Mouse (Mus musculus) spleen, postnatal 14 days (tissue): Measurements from ENCODE around the gene Unc13d.
"Not testable (repeated sequence)": the region's sequence is repeated elsewhere in the genome, so short reads cannot be mapped to it uniquely, and the experiment has no call there.

Experiments used
- DNase-seq, 2 experiments: peaks; one replicate each; pipeline ENCODE4 v3.0.0; 2021 to 2022; ENCODE audit warnings: low spot score in 2 of 2

Unc13d gene

GRCm38 (mm10) chr11:116077446-116078204 lies at the start of gene Unc13d:
Gene Unc13d (minus strand): TSS chr11:116077961.
- DNase-seq, result peak; percentile 59 to 67

DNA sequence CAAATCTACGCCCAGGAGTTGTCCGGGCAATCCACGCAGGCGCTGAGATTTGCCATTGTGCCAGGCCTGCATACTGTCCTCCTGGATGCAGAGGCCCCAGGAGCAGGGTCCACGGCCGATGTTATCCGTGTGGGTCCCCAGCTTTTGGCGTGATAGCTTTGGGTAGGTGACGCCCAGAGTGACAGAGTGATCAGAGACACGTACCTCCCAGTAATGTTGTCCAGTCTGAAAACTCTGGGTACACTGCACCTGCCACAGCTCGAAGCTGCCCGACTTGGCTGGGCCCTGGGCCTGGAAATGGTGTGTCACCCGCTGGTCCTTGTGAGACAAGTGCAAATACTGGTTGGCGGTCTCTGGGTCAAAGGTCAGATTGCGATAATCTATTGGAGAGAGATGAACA lies 48.5 kb upstream of the Unc13d start:
- DNase-seq, result no peak

- DNase-seq, result not testable (repeated sequence)
These were observed 44.0 kb upstream of the Unc13d start for GRCm38 (mm10) chr11:116121731-116122245.

DNA sequence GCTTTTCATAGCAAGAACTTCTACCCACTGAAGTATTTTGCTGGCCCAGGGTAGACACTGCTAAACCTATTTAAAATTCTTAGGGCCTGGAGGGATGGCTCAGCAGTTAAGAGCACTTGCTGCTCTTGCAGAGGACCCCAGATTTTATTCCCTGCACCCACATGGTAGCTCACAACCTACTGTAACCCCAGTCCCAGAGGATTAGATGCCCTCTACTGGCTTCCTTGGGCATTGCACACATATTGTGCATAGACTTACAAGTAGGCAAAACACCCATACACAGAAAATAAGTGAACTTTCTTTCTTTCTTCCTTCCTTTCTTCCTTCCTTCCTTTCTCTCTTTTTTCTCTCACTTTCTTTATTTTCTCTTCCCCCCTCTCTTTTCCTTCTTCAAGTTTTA lies 40.1 kb upstream of the Unc13d start:
- DNase-seq, result no peak

GRCm38 (mm10) chr11:116117241-116117640 lies 39.5 kb upstream of the Unc13d start:
- no peak for DNase-seq

GRCm38 (mm10) chr11:116111611-116112203 lies 33.9 kb upstream of the Unc13d start:
- DNase-seq, result no peak

GRCm38 (mm10) chr11:116111067-116111466 lies 33.3 kb upstream of the Unc13d start:
- no peak for DNase-seq

GRCm38 (mm10) chr11:116110540-116110939 lies 32.8 kb upstream of the Unc13d start:
- no peak for DNase-seq

DNA sequence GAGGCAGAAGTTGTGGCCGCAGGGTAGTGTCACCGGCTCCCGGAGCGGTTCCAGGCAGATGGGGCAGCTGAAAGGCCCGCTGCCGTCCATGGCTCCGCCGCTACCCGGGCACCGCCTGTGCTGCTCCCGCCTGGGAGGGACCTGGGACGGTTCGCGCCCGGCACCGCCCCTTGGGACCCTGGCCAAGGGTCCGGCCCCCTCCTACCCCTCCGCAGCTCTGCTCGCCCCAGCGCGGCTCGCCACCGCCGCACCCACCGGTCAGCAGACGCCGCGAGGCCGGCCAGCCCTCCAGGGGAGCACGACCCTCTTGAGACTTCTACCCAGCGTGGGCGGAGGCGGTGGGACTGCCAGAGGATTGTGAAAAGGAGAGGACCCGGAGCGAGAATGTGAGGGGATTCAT lies 32.4 kb upstream of the Unc13d start:
- no peak for DNase-seq

GRCm38 (mm10) chr11:116109441-116110081 lies 31.8 kb upstream of the Unc13d start:
- no peak for DNase-seq

DNA sequence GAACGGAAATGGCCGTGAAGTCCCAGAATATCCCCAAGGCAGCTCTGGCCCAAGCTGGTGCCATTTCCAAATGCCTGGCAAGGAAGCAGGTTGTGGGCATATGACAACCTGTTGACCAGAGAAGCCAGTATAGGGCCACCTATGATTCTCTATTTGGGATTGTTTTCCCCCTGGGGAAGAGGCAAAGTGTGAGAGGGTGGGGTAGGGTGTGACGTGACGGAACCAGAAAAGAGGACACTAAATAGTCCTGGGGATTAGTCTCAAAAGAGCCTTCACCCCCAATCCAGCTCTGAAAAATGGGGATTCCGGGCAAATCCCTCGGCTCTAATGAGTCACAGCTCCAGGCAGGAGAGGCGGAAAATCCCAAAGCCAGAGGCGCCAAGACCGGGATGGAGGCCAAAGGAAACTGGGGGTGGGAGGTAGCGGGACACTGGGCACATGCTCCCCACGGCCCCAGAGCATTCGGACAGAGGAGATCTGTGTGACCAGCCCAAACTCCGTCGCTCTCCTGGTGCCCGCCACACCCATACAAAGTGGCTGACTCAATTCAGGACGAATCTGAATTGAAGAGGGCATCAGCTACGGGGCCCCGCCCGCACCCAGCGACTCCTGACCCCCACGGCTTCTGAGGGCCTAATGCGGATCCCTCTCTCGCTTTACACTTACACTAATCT lies 30.8 kb upstream of the Unc13d start:
- no peak for DNase-seq

DNA sequence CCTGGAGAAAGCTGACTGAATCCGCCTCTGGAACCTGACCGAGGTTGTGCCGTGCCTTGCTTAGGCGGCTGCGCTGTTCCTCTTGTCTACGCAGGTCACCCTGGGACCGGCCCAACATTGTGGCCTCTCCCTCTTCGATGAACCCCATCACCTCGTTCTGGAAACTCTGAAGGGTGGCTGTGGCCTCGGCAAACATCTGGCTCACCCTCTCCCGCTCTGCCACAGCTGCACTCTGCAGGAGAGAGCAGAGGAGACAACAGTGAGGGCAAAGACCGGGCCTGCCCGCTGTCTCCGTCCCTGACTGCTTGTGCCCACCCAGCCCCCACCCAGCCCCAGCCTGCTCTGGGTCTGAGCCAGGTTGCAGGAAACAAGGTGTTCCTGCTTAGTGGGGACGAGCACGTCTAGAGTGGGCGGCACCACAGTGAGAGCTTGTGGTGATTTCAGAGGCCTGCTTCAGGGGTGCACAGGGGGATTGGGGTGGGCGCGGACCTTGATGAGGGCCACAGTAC lies 30.1 kb upstream of the Unc13d start:
- no peak for DNase-seq

- no peak for DNase-seq
These were observed 29.4 kb upstream of the Unc13d start for GRCm38 (mm10) chr11:116106963-116107776.

DNA sequence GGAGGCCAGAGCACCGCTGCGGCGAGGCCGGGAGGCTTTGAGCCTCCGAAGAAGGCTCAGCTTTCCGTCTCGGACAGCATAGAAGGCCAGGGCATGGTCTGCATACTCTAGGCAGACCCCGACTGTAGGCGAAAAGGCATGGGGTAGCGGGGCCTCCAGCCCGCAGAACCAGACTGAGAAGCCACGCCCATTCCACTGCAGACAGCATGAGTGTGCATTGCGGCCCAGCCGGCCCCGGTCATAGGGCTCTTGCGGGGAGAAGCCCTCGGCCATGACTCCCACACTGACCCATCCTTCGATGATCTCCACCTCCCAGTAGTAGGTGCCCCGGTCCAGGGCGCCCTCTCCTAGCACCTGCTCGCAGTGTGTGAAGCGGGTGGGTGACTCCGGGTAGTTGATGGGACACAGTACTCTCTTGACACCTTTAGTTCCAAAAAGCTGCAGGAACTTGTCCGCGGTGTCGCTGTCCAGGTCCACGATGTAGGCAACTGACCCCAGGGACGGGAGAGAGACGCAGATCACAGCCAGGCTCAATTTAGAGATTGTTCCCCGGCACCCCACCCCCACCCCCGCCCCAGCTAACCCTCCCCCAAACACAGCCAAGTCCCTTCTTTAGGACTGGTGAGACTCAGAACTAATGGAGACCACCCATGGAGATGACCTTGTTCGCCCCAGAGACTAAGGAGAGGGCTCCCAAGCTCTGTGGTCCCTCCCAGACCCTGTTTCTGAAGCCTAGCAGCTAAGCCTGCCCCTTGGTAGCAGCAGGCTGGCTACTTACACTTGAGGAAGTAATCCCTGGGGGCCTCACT lies 28.6 kb upstream of the Unc13d start:
- DNase-seq, result no peak

DNA sequence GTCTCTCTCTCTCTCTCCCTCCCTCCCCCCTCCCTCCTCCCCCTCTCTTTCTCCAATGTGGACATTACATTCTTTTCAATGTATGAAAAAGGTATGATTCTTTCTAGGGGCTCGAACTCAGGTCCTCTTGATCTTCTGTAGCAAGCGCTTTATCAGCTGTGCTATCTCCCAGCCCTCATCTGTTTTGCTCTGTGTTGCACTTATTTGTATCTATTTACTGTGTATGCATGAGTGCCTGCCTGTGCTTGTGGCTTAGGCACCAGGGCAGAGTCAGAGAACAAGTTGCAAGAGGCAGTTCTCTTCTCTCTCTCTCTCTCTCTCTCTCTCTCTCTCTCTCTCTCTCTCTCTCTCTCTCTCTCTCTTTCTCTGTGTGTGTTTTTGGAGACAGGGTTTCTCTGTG lies 27.3 kb upstream of the Unc13d start:
- no peak for DNase-seq

DNA sequence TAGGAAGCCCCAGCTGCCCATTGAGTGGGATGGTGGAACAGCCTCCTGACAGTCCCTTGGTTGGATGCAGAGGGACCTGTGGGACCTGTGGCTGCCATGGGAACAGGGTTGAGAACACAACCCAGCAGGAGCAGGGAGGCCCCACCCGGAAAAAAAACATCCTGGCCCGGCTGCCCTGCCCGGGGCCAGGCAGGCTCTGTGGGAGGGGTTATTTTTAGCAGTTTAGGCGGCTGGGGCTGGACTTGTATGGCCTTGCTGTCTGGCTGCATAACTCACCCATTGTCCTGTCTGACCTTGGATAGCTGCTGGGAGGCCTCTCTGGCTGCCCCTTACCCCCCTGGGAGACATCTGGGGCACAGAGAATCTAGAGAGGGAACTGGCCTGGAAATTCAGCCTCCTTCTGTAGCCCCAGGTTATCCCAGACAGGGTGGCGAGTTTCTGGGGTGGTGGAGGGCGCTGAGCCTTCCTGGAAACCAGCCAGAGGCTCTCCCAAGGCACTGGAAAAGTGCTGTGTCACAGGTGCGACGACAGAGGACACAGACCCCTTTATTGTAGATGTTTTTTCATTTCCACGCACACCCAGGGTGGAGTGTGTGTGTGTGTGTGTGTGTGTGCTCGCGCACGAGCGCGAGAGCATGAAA lies 26.4 kb upstream of the Unc13d start:
- no peak for DNase-seq

GRCm38 (mm10) chr11:116103572-116103971 lies 25.8 kb upstream of the Unc13d start:
- DNase-seq, result no peak

- DNase-seq, result no peak
These were observed 24.7 kb upstream of the Unc13d start for GRCm38 (mm10) chr11:116102472-116102871.

DNA sequence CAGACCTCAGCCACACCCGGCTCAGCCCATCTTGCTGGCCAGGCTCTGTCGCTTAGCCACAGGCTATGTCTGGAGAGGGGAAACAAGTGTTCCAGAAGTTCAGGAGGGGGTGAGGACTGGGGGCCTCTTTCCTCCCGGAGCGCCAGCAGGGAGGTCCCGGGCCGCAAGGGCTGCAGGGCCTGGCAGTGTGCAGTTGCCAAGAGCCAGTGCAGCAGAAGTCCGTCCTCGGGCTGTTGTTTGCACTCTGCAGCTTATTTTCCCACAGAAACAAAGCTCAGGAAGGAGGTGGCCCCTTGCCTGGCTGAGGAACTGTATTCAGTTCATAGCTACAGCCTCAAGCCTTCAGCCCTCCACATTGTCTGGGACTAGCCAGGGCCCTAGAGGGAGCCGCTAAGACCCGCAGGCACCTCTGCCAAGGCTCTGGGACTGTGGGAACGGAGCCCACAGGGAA lies 24.2 kb upstream of the Unc13d start:
- DNase-seq, result no peak

- DNase-seq, result no peak
These were observed 23.1 kb upstream of the Unc13d start for GRCm38 (mm10) chr11:116100839-116101238.
